Mouse (Mus musculus): Measurements from ENCODE around the gene Tsga10. TPM values are rescaled to one million over a fixed set of nuclear protein-coding genes. Genes with fewer than 3 reads are reported as not detected.
"Not testable (repeated sequence)": the region's sequence is repeated elsewhere in the genome, so short reads cannot be mapped to it uniquely, and the experiment has no call there.

Tsga10 gene
- total RNA-seq, 2 experiments from 2014 or later, result 20.0 to 24.0 TPM

DNA sequence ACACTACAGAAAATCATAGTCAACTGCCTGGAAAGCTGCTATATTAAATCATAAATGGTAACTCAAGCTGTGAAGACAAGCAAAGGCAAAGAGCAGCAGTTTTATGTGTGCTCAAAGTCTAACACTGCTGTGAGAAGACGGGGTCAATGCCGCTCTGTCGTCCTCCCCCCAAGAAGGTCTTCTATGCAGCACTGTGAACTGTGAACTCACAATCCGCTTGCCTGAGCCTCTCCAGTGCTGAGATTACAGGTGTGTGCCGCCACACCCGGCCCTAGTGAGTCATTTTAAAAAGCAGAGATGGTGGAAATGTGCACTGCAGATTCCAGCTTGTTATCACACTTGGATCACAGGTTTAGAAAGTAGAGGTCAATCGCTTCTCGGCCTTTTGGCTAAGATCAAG is 19.4 kb downstream of the Tsga10 start:
- no peak for DNase-seq (ENCODE audit: extremely low spot score in 1 of 2, low spot score in 2 of 2)
- Histone ChIP-seq H3K27ac (no peak overlapping the region), H3K4me3 (no peak overlapping the region)
- TF ChIP-seq CTCF (IDR thresholded peaks at IDR 0.05), result no peak
- intact Hi-C loops (cut with DNase I), result no loop called here

DNA sequence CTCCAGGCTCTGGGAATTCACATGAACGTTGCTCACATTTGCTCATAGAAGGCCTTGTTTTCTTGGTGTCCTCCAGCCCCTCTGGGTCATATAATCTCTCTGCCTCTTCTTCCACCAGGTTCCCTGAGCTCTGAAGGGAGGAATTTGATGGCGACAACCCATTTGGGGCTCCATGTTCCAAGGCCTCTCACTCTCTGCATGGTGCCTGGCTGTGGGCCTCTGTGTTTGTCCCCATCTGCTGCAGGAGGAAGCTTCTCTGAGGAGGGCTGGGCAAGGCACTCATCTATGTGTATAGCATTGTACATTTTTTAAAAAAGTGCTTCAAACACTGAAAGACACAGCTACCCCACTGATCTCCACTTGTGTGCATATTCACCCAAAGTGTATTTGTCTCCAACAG is 34.5 kb downstream of the Tsga10 start:
- no peak overlapping the region for H3K27ac ChIP-seq
- no peak for TF ChIP-seq CTCF (IDR thresholded peaks at IDR 0.05)
- H3K4me3 ChIP-seq, result no peak overlapping the region
- DNase-seq (ENCODE audit: extremely low spot score in 1 of 2, low spot score in 2 of 2), result no peak
- intact Hi-C loops (cut with DNase I), result no loop called here

DNA sequence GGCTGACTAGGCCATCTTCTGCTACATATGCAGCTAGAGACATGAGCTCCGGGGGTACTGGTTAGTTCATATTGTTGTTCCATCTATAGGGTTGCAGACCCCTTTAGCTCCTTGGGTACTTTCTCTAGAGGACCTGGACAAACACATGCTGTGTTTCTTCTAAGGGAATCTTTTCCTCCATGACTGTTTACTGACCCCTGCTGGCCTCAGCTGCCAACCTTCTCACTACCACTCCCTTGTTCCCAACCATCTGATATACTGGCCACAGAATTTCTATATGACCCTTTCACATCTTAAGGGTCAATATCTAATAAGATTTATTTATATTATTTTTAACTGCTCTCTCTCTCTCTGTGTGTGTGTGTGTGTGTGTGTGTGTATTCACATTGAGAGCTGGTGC is 63.9 kb downstream of the Tsga10 start:
- not testable (repeated sequence) for H3K27ac ChIP-seq, H3K4me3 ChIP-seq
- peak; percentile 14 to 17 for DNase-seq (ENCODE audit: extremely low spot score in 1 of 2, low spot score in 2 of 2)
- peak; percentile 53 for TF ChIP-seq CTCF (IDR thresholded peaks at IDR 0.05)
- intact Hi-C loops (cut with DNase I), result loop anchor here (2.0 kb wide), 2 partner anchors 77 to 123 kb away; no protein-coding TSS in a partner anchor

GRCm38 (mm10) chr1:37800298-37800697 is 65.9 kb downstream of the Tsga10 start:
- Histone ChIP-seq H3K27ac (no peak overlapping the region), H3K4me3 (no peak overlapping the region)
- no peak for DNase-seq (ENCODE audit: extremely low spot score in 1 of 2, low spot score in 2 of 2)
- no peak for TF ChIP-seq CTCF (IDR thresholded peaks at IDR 0.05)
- intact Hi-C loops (cut with DNase I), result no loop called here

- H3K4me3 ChIP-seq, result no peak overlapping the region
- no peak for TF ChIP-seq CTCF (IDR thresholded peaks at IDR 0.05)
- no peak overlapping the region for H3K27ac ChIP-seq
- intact Hi-C loops (cut with DNase I), result no loop called here
- DNase-seq (ENCODE audit: extremely low spot score in 1 of 2, low spot score in 2 of 2), result no peak
These were observed 66.7 kb downstream of the Tsga10 start for GRCm38 (mm10) chr1:37799505-37799904.

GRCm38 (mm10) chr1:37759407-37759806 is 106.8 kb downstream of the Tsga10 start:
- no peak for DNase-seq (ENCODE audit: extremely low spot score in 1 of 2, low spot score in 2 of 2)
- Histone ChIP-seq H3K27ac (no peak overlapping the region), H3K4me3 (no peak overlapping the region)
- TF ChIP-seq CTCF (IDR thresholded peaks at IDR 0.05), result peak; percentile 33
- intact Hi-C loops (cut with DNase I), result no loop called here

- Histone ChIP-seq H3K27ac (no peak overlapping the region), H3K4me3 (no peak overlapping the region)
- TF ChIP-seq CTCF (IDR thresholded peaks at IDR 0.05), result no peak
- intact Hi-C loops (cut with DNase I), result loop anchor here (1.0 kb wide), 1 partner anchor 18 kb away; no protein-coding TSS in a partner anchor
- no peak for DNase-seq (ENCODE audit: extremely low spot score in 1 of 2, low spot score in 2 of 2)
These were observed 121.5 kb downstream of the Tsga10 start for GRCm38 (mm10) chr1:37744650-37745259.

DNA sequence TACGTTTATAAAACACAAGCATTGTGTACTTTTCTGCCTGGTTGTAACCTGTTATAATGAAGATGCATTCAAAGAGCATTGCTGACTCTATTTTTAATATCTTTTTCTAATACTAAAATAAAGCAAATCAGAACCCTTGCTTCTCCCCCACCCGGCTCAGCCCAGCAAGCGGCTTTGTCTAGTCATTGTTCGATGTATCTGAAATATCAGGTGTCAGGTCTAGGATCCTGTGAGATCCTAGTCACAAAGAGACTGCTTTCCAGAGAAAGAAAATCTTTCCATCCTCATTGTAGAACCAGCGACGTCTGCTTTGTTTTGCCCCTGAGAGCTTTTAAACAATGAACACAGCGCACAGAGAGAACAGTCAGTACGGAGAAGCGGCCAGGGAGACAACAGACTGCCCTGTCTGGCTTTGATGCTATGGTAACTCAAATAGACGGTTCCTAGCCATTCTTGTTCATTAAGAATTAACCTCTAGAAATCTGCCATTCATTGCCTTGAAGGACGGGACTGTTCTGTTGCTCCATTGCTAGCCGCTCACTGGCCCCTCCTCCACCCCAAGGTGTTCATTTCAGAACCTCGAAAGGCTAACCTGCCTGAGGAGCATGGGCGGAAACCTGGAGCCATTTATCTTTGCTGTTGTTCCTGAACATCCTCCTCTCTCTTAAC is 123.5 kb downstream of the Tsga10 start:
- Histone ChIP-seq H3K4me3 (no peak overlapping the region), H3K27ac (no peak overlapping the region)
- DNase-seq (ENCODE audit: extremely low spot score in 1 of 2, low spot score in 2 of 2), result no peak
- intact Hi-C loops (cut with DNase I), result no loop called here
- TF ChIP-seq CTCF (IDR thresholded peaks at IDR 0.05), result no peak

- intact Hi-C loops (cut with DNase I), result no loop called here
- no peak for TF ChIP-seq CTCF (IDR thresholded peaks at IDR 0.05)
- H3K27ac ChIP-seq, result no peak overlapping the region
- no peak for DNase-seq (ENCODE audit: extremely low spot score in 1 of 2, low spot score in 2 of 2)
- H3K4me3 ChIP-seq, result no peak overlapping the region
These were observed 124.1 kb downstream of the Tsga10 start for GRCm38 (mm10) chr1:37742126-37742525.

DNA sequence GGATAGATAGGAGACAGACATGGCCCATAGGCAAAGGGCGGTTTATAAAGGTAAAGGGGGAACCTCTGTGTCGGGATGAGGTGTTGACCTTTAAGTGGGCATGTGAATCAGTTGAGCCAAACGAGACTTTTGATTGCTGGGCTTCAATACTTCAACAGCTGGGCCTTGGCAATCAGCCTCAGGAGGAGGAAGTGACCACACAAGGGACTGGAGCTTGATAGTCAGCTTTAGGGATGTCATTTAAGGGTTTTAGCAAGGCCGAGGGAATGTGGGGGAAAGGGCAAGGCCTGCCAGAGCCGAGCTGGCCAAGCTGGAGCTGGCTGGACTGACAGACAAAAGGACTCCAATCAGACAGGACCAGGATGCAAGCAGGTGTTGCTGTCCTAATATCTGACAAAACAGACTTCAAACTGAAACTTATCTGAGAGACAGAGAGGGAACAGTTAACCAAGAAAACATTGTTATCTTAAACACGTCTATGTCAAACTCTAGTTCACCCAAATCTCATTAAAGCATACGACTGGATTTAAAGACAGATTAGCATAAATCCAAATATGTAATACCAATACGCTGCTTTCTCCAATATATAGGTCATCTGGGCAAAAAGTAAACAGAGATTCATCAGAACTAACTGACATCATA is 125.9 kb downstream of the Tsga10 start:
- no peak overlapping the region for H3K4me3 ChIP-seq
- intact Hi-C loops (cut with DNase I), result no loop called here
- no peak overlapping the region for H3K27ac ChIP-seq
- no peak for DNase-seq (ENCODE audit: extremely low spot score in 1 of 2, low spot score in 2 of 2)
- TF ChIP-seq CTCF (IDR thresholded peaks at IDR 0.05), result no peak

DNA sequence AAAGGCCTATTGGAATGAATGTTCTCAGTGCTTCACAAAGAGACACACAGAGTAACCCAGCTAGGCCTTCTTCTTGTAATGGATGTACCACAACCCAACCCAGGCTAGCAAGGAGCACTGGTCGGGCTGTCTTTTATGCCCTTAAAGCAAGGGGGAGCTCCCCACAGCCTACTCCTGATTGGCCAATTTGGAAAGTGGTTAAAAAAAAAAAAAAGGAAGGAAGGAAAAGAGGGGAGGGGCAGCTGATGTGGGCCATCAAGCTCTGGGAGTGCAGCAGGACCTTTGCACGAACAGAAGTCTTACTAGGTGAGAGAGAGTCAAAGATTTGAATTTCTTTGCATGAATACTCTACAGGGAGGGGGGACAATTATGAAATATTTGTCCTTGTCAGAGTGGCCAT is 127.3 kb downstream of the Tsga10 start:
- DNase-seq (ENCODE audit: extremely low spot score in 1 of 2, low spot score in 2 of 2), result no peak
- no peak for TF ChIP-seq CTCF (IDR thresholded peaks at IDR 0.05)
- Histone ChIP-seq H3K27ac (no peak overlapping the region), H3K4me3 (no peak overlapping the region)
- intact Hi-C loops (cut with DNase I), result no loop called here

DNA sequence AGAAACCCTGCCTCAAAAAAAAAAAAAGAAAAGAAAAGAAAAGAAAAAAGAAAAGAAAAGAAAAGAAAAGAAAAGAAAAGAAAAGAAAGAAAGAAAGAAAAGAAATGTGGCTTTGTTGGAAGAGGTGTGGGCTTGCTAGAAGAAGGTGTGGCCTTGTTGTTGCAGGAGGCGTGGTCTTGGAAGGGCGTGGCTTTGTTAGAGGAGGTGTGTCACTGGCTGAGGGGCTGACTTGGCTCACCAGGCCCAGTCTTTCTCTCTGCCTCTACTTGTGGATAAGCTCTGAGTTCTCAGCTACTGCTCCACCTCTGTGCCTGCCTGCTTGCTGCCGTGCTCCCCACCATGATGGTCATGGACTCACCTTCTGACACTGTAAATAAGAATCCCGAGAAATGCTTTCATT is 129.2 kb downstream of the Tsga10 start:
- intact Hi-C loops (cut with DNase I), result no loop called here
- Histone ChIP-seq H3K27ac (no peak overlapping the region), H3K4me3 (no peak overlapping the region)
- DNase-seq (ENCODE audit: extremely low spot score in 1 of 2, low spot score in 2 of 2), result no peak
- no peak for TF ChIP-seq CTCF (IDR thresholded peaks at IDR 0.05)
